Mouse (Mus musculus): ENCODE measurements around the gene Gjd3.

Gene Gjd3

GRCm38 (mm10) chr11:98979356-98979755 lies 3.5 kb downstream of the Gjd3 start:
- DNase-seq, result no peak

- DNase-seq, result no peak
Measured at GRCm38 (mm10) chr11:98978526-98979148, 4.2 kb downstream of the Gjd3 start.

GRCm38 (mm10) chr11:98974871-98975719 lies 7.7 kb downstream of the Gjd3 start:
- peak; percentile 74 for DNase-seq

- DNase-seq, result no peak
Measured at GRCm38 (mm10) chr11:98974213-98974612, 8.6 kb downstream of the Gjd3 start.

- no peak for DNase-seq
Measured at GRCm38 (mm10) chr11:98973584-98973983, 9.2 kb downstream of the Gjd3 start.

GRCm38 (mm10) chr11:98972801-98973360 lies 9.9 kb downstream of the Gjd3 start:
- no peak for DNase-seq

GRCm38 (mm10) chr11:98972215-98972614 lies 10.6 kb downstream of the Gjd3 start:
- peak; percentile 80 for DNase-seq

- no peak for DNase-seq
Measured at GRCm38 (mm10) chr11:98971316-98972031, 11.3 kb downstream of the Gjd3 start.

- no peak for DNase-seq
Measured at GRCm38 (mm10) chr11:98970191-98970925, 12.5 kb downstream of the Gjd3 start.

- no peak for DNase-seq
Measured at GRCm38 (mm10) chr11:98969496-98969927, 13.3 kb downstream of the Gjd3 start.

GRCm38 (mm10) chr11:98968716-98969495 lies 13.9 kb downstream of the Gjd3 start:
- DNase-seq, result no peak

GRCm38 (mm10) chr11:98968079-98968478 lies 14.7 kb downstream of the Gjd3 start:
- no peak for DNase-seq

GRCm38 (mm10) chr11:98966499-98967141 lies 16.2 kb downstream of the Gjd3 start:
- no peak for DNase-seq

- no peak for DNase-seq
Measured at GRCm38 (mm10) chr11:98965416-98966077, 17.3 kb downstream of the Gjd3 start.

- no peak for DNase-seq
Measured at GRCm38 (mm10) chr11:98964616-98965415, 18.0 kb downstream of the Gjd3 start.

- no peak for DNase-seq
Measured at GRCm38 (mm10) chr11:98964201-98964615, 18.6 kb downstream of the Gjd3 start.

GRCm38 (mm10) chr11:98963191-98964021 lies 19.4 kb downstream of the Gjd3 start:
- DNase-seq, result peak; percentile 76

GRCm38 (mm10) chr11:98962421-98963095 lies 20.3 kb downstream of the Gjd3 start:
- DNase-seq, result no peak
